Mouse (Mus musculus) lung, postnatal 0 days (tissue): ENCODE data around the gene Dek. TPM values are rescaled to one million over a fixed set of nuclear protein-coding genes. Genes with fewer than 3 reads are reported as not detected.

Experiments
- ATAC-seq: fragments of 200-750 bp; cut with Nextera tagmentation; 2 replicates; pipeline ENCODE4 v1.8.0; 2017; ENCODE audit warnings: moderate library complexity
- DNase-seq: peaks from one replicate; pipeline ENCODE4 v3.0.0-alpha.2; 2016; ENCODE audit warnings: low spot score
- H3K27ac ChIP-seq: fragments of 300-500 bp; sonication (generic); 2 replicates; pipeline ENCODE4 v1.5.1; 2014; ENCODE audit warnings: antibody characterized with exemption, mild to moderate bottlenecking, low read length, mixed read lengths
- H3K27me3 ChIP-seq: fragments of 300-500 bp; sonication (generic); replicated peaks from 2 replicates; pipeline ENCODE4 v1.6.1; 2014; ENCODE audit warnings: low read length, mixed read lengths; ENCODE audit not compliant: insufficient read depth
- H3K36me3 ChIP-seq: fragments of 300-500 bp; sonication (generic); 2 replicates; pipeline ENCODE4 v1.6.1; 2014; ENCODE audit warnings: low read length, mixed read lengths; ENCODE audit not compliant: insufficient read depth
- H3K4me1 ChIP-seq: fragments of 300-500 bp; sonication (generic); 2 replicates; pipeline ENCODE4 v1.6.1; 2014; ENCODE audit warnings: antibody characterized with exemption, low read depth, low read length, mixed read lengths; ENCODE audit not compliant: insufficient read depth
- H3K4me2 ChIP-seq: fragments of 300-500 bp; sonication (generic); replicated peaks from 2 replicates; pipeline ENCODE4 v1.6.1; 2014; ENCODE audit warnings: low read depth, mild to moderate bottlenecking, low read length, moderate library complexity, mixed read lengths
- H3K4me3 ChIP-seq: fragments of 300-500 bp; sonication (generic); 2 replicates; pipeline ENCODE4 v1.5.1; 2014; ENCODE audit warnings: low read depth, low read length
- H3K9ac ChIP-seq: fragments of 300-500 bp; sonication (generic); replicated peaks from 2 replicates; pipeline ENCODE4 v1.6.1; 2014; ENCODE audit warnings: low read depth, mild to moderate bottlenecking
- H3K9me3 ChIP-seq: fragments of 300-500 bp; sonication (generic); 2 replicates; pipeline ENCODE4 v1.6.1; 2016; ENCODE audit warnings: low read length, mixed read lengths
- CTCF ChIP-seq: IDR thresholded peaks from 2 replicates; pipeline ENCODE4 v1.5.1; 2016; ENCODE audit warnings: antibody characterized with exemption, mild to moderate bottlenecking
- EP300 ChIP-seq: IDR thresholded peaks from 2 replicates; pipeline ENCODE4 v1.6.1; 2016; ENCODE audit warnings: antibody characterized with exemption, mild to moderate bottlenecking, control low read depth
- WGBS: fragments of 180-500 bp; shearing (Covaris S2); extraction: QIAGEN DNeasy Blood & Tissue Kit; methylation state at CpG from one replicate; pipeline ENCODE4 v1.1.7; 2014; 5-methylcytosine and 5-hydroxymethylcytosine counted together
- polyA plus RNA-seq: library from polyadenylated mRNA; unstranded; fragments of >200 nt; fragmentation: Nextera tagmentation; extraction: Ambion mirVana; gene quantifications from 2 replicates; pipeline ENCODE4 v1.2.1, GENCODE M21; 2015

The Dek gene
- polyA plus RNA-seq, 1 experiment from 2014 or later: 113 TPM

DNA sequence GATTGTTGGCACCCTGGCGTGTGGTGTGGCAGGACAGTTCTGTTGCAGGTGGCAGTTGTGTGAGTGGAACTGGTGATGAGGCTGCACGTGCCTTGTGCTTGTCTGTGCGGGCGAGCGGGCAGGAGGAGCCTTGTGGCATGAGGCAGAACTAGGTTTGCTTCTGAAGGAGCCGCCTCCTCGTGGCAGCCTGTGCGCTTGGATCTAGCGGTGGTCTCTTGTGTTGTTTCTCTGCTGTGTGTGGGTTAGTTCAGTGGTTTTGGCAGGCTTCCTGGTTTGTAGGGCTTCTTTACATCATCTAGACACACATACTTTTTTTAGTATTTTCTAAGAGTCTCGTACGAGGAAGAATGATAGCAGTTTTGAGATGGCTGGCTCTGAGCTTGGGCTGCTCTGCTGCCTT lies 49.9 kb downstream of the Dek start:
- H3K27me3 ChIP-seq: no peaks in the 10 kb centered on the region
- no peak for ATAC-seq
- 67% methylated on average over 11 of the region's 11 CpGs for WGBS
- H3K9ac ChIP-seq: no peak overlapping the region
- TF ChIP-seq CTCF (no peak), EP300 (no peak)
- peaks cover 19% of the 10 kb centered on the region; the same call in 1 of the 2 replicates for H3K36me3 ChIP-seq
- no peaks in the 10 kb centered on the region for H3K4me1 ChIP-seq
- H3K4me3 ChIP-seq: no peak overlapping the region
- no peak overlapping the region for H3K4me2 ChIP-seq
- no peak for DNase-seq
- H3K27ac ChIP-seq: no peak overlapping the region
- H3K9me3 ChIP-seq: no peaks in the 10 kb centered on the region

GRCm38 (mm10) chr13:47053971-47054370 lies 52.0 kb downstream of the Dek start:
- Histone ChIP-seq H3K9me3 (no peaks in the 10 kb centered on the region), H3K36me3 (peaks cover 18% of the 10 kb centered on the region; the same call in 1 of the 2 replicates), H3K4me1 (no peaks in the 10 kb centered on the region), H3K27me3 (no peaks in the 10 kb centered on the region), H3K9ac (no peak overlapping the region), H3K4me2 (no peak overlapping the region), H3K4me3 (no peak overlapping the region), H3K27ac (no peak overlapping the region)
- WGBS: 88% methylated on average over 10 of the region's 10 CpGs
- DNase-seq: no peak
- TF ChIP-seq EP300: no peak
- TF ChIP-seq CTCF: no peak
- ATAC-seq: no peak

DNA sequence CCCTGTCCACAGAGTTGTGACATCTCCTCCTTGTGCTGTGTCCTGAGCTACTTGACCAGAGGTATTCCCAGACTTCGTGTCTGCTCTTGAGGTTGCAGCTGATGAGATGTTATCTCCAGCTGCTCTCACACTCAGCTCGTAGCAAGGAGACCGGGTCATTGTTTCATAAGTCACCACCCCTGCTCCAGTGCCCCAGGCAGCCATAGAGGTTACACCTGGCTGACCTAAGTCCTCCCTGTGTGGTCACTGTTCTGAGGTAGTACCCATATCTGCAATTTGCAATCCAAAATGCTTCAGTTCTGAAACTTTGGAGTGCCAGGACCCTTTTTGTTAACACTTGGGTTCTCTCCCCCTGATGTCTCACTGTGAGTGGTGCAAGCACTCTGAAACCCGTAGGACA lies 56.0 kb downstream of the Dek start:
- no peaks in the 10 kb centered on the region for H3K4me1 ChIP-seq
- DNase-seq (no peak), ATAC-seq (no peak)
- no peak overlapping the region for H3K4me2 ChIP-seq
- no peaks in the 10 kb centered on the region for H3K27me3 ChIP-seq
- TF ChIP-seq CTCF: no peak
- TF ChIP-seq EP300: no peak
- no peaks in the 10 kb centered on the region for H3K9me3 ChIP-seq
- H3K9ac ChIP-seq: no peak overlapping the region
- no peak overlapping the region for H3K4me3 ChIP-seq
- no peak overlapping the region for H3K27ac ChIP-seq
- WGBS: 58% methylated on average over 4 of the region's 4 CpGs
- peaks cover 14% of the 10 kb centered on the region; the same call in 1 of the 2 replicates for H3K36me3 ChIP-seq

DNA sequence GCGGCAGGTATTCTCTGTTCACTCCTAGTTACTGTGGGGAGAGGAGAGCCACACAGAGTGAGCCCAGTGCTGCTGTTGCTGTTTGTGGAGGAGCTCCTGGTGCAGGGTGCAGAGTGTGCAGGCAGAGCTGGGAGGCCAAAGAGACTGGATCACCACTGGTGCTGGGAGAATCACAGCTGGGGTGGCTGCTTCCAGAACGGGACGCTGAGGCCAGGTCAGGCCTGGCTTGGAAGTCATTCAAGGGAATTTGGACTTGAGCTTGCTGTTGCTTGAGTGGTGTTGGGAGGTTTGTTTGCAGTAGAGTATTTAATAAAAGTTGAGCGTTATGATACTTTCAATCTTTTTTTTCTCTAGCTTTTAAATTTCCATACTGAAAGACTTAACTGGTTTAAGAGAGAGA lies 58.0 kb downstream of the Dek start:
- Histone ChIP-seq H3K9ac (no peak overlapping the region), H3K9me3 (no peaks in the 10 kb centered on the region), H3K27me3 (no peaks in the 10 kb centered on the region), H3K4me3 (no peak overlapping the region), H3K4me1 (peaks cover 8% of the 10 kb centered on the region; the same call in 1 of the 2 replicates), H3K36me3 (peaks cover 14% of the 10 kb centered on the region; the same call in 1 of the 2 replicates), H3K27ac (no peak overlapping the region), H3K4me2 (no peak overlapping the region)
- DNase-seq: no peak
- TF ChIP-seq CTCF (no peak), EP300 (no peak)
- ATAC-seq: no peak
- WGBS: 68% methylated on average over 4 of the region's 4 CpGs

DNA sequence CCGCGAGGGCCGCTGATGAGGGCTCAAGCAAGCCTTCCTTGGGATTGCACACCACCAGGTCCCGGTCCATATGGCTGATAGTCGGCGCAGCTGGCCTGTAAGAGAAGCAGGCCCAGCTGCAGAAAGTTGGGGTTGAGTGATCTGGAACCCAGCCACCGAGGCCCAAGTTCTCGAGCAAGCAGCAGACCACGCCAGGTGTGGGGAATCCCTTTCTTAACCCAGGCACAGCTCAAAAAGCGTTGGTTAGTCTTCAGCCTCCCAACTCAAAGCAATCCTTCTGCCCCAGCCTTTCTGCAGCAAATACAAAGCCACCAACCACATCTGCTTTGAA lies 61.4 kb downstream of the Dek start, which contains the start of gene Tpmt:
Gene Tpmt (minus strand): TSS at position 121 of the 331 bp plus-strand sequence.
- DNase-seq (no peak), ATAC-seq (no peak)
- Histone ChIP-seq H3K4me3 (peak within 1 kb of the TSS; percentile 93), H3K27ac (peak within 1 kb of the TSS; percentile 55), H3K36me3 (no peaks in the 10 kb centered on the region), H3K4me1 (peaks cover 8% of the 10 kb centered on the region; the same call in 1 of the 2 replicates), H3K4me2 (peak within 1 kb of the TSS; percentile 98), H3K9ac (peak within 1 kb of the TSS; percentile 63), H3K27me3 (no peaks in the 10 kb centered on the region), H3K9me3 (no peaks in the 10 kb centered on the region)
- WGBS: 12% methylated on average over 10 of the region's 10 CpGs
- TF ChIP-seq CTCF (no peak), EP300 (no peak)

- peak; percentile 39 for DNase-seq
- Histone ChIP-seq H3K27ac (peak overlapping the region; percentile 55), H3K9ac (peak overlapping the region; percentile 63), H3K4me2 (peak overlapping the region; percentile 98), H3K4me1 (peaks cover 8% of the 10 kb centered on the region; the same call in 1 of the 2 replicates), H3K27me3 (no peaks in the 10 kb centered on the region), H3K9me3 (no peaks in the 10 kb centered on the region), H3K4me3 (peak overlapping the region; percentile 93), H3K36me3 (no peaks in the 10 kb centered on the region)
- 3% methylated on average over 44 of the region's 45 CpGs for WGBS
- TF ChIP-seq EP300: no peak
- no peak for TF ChIP-seq CTCF
- ATAC-seq: no peak; the same call in 1 of the 2 replicates
These were observed 62.0 kb downstream of the Dek start for GRCm38 (mm10) chr13:47043833-47044616.
